Mouse (Mus musculus): Measurements from ENCODE around the gene Tbx2. TPM values are rescaled to one million over a fixed set of nuclear protein-coding genes. Genes with fewer than 3 reads are reported as not detected.

Tbx2 gene
- polyA plus RNA-seq, 1 experiment from 2014 or later, result 5.3 TPM

DNA sequence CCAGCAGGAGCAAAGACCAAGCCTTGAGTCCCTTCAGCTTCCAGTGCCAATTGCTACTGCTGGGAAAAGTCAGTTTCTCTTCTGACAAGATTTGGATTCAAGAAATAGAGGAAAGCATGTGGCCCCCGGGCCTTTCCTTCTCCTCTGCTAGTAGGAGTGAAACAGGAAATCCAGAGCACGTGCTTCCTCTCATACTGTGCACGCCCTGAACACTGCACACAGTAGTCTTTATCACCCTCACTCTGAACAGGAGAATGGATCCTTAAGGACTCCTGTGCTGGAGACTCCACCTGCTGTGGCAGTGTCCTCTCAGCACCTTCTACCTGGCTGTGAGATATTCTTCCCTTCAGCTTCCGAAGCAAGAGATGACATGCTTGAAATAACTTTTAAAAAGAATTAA is 21.1 kb upstream of the Tbx2 start:
- H3K4me3 ChIP-seq, result no peak overlapping the region
- H3K9ac ChIP-seq, result no peak overlapping the region
- no peak overlapping the region for H3K4me2 ChIP-seq (replicated peaks)
- H3K4me1 ChIP-seq, result peaks cover 14% of the 10 kb centered on the region
- H3K27me3 ChIP-seq (replicated peaks), result no peaks in the 10 kb centered on the region
- no peaks in the 10 kb centered on the region for H3K9me3 ChIP-seq
- H3K27ac ChIP-seq, result no peak overlapping the region
- no peak for ATAC-seq (ENCODE audit: low FRiP score, low read depth)
- no peaks in the 10 kb centered on the region for H3K36me3 ChIP-seq
- 79% methylated on average over 4 of the region's 4 CpGs for WGBS

DNA sequence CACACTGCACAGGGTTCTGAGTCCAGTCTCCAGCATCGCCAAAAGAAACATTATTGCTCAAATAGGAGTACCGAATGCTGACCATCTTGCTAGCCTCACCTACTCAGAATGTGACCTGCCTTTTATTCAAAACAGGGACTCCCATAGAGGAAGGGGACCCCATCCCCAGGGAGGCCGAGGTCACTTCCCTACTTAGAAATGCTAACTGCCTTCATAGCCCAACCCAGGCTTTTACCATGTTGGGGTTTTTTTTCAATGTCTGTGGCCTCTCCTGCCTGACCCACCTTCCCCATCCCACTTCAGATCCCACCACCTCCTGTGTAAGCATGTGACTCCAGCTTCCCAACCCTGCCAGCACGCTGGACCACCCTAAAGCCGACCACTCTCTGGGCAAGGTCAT is 20.7 kb upstream of the Tbx2 start:
- Histone ChIP-seq H3K4me2 (replicated peaks) (no peak overlapping the region), H3K4me1 (peaks cover 14% of the 10 kb centered on the region), H3K36me3 (no peaks in the 10 kb centered on the region), H3K27me3 (replicated peaks) (no peaks in the 10 kb centered on the region), H3K9me3 (no peaks in the 10 kb centered on the region), H3K27ac (no peak overlapping the region), H3K4me3 (no peak overlapping the region), H3K9ac (no peak overlapping the region)
- no peak for ATAC-seq (ENCODE audit: low FRiP score, low read depth)
- 88% methylated on average over 5 of the region's 5 CpGs for WGBS

DNA sequence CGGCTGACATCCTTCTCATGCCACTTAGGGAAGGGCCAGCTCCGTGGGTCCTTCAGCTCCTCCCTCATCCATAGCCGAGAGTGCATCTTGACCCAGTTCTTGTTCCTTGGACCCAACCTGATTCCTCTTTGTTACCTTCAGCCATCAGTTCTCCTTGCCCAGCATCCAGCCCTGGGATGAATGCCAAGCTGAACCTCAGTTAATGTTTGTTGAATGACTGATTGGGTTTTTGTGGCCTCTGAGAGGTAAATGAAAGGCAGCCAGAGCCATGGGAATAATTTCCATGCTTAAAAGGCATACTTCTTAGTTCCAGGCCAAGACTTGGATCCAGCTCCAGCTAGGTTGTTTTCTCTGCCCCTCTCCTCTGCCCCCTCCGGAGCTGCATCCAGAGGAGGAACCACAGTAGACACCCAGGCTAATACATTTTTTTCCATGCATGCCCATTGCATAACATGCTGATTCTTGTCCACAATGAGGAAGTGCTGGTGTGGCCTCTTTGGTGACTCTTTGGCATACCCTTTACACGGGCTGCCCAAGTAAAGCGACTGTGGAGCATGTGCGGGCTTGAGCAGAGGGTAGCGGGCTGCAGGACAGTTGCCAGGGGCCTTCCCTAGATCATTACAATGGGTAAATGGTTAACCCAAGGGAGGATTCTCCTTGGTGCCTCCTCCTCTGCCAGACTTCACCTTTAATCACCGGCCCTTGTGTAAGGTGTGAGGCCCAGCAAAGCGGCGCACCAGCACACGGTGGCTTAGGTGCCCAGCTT is 20.0 kb upstream of the Tbx2 start:
- no peaks in the 10 kb centered on the region for H3K27me3 ChIP-seq (replicated peaks)
- H3K4me1 ChIP-seq, result peaks cover 14% of the 10 kb centered on the region
- no peak overlapping the region for H3K9ac ChIP-seq
- no peak overlapping the region for H3K27ac ChIP-seq
- H3K36me3 ChIP-seq, result no peaks in the 10 kb centered on the region
- no peaks in the 10 kb centered on the region for H3K9me3 ChIP-seq
- H3K4me3 ChIP-seq, result no peak overlapping the region
- no peak overlapping the region for H3K4me2 ChIP-seq (replicated peaks)
- ATAC-seq (ENCODE audit: low FRiP score, low read depth), result no peak
- WGBS, result 87% methylated on average over 12 of the region's 12 CpGs

DNA sequence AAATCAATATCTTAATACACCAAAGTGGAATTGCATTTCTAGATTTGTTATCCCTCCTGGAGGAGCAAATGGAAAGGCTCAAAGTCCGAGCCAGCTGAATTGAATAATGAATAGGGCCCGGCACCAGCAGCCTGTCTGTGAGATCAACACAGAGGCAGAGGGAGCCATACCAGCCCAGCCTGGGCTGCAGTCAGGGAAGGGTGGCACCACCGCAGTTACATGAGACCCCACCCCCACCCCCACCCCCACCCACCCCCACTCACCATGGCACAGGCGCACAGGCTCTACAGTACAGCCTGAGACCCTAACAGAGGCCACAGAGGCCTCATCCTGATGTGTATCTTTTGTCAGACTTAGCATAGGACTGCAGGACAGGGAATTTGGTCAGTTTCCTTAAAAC is 17.7 kb upstream of the Tbx2 start:
- 45% methylated on average over 4 of the region's 4 CpGs for WGBS
- no peak for ATAC-seq (ENCODE audit: low FRiP score, low read depth)
- no peak overlapping the region for H3K9ac ChIP-seq
- H3K27ac ChIP-seq, result no peak overlapping the region
- H3K9me3 ChIP-seq, result no peaks in the 10 kb centered on the region
- peaks cover 16% of the 10 kb centered on the region for H3K4me1 ChIP-seq
- H3K4me2 ChIP-seq (replicated peaks), result no peak overlapping the region
- no peaks in the 10 kb centered on the region for H3K27me3 ChIP-seq (replicated peaks)
- no peak overlapping the region for H3K4me3 ChIP-seq
- H3K36me3 ChIP-seq, result no peaks in the 10 kb centered on the region

DNA sequence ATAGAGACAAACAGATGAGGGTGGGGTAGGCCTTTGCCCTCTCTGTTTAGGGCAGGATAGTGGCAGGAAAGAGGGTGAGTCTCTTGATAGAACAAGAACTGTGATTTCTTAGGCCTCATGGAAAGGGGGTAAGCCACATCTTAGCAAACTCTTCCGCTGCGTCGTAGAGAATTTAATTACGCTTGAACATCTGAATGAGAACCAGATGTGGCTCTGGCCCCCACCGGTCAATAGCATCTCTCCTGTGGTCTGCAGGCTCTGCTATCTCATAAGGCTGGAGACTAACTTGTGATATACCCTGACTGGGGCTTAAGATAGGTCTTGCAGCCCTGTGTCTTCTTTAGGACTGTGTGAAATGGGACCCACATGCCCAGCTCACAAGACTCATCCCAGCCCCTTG is 15.9 kb upstream of the Tbx2 start:
- H3K4me2 ChIP-seq (replicated peaks), result no peak overlapping the region
- 82% methylated on average over 5 of the region's 5 CpGs for WGBS
- H3K27me3 ChIP-seq (replicated peaks), result 0 out of 2 replicates have a peak, but pooled peaks cover 6% of the 10 kb centered on the region
- no peak for ATAC-seq (ENCODE audit: low FRiP score, low read depth)
- H3K36me3 ChIP-seq, result no peaks in the 10 kb centered on the region
- no peak overlapping the region for H3K27ac ChIP-seq
- H3K9me3 ChIP-seq, result no peaks in the 10 kb centered on the region
- H3K4me3 ChIP-seq, result no peak overlapping the region
- H3K9ac ChIP-seq, result no peak overlapping the region
- peaks cover 18% of the 10 kb centered on the region for H3K4me1 ChIP-seq

DNA sequence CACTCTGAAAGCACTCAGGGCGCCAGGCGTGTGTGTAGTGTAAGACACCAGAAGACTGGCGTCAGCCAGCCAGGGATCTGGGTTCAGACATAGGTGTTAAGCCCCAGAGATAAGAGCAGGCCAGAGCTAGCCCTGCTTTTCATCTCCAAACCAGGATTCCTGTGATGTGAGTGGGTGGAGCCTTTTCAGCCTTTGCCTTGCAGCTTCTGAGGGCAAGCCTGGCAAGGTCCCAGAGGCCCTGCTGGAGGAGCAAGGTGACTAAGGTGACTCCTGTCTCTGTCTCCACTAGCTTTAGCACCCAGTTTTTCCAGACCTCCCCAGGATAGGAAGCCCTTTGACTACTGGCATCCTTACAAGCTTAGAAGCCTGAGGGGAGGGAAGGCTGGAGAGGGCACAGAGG is 13.9 kb upstream of the Tbx2 start:
- WGBS, result 80% methylated on average over 3 of the region's 3 CpGs
- H3K27me3 ChIP-seq (replicated peaks), result 0 out of 2 replicates have a peak, but pooled peaks cover 6% of the 10 kb centered on the region
- no peak overlapping the region for H3K4me2 ChIP-seq (replicated peaks)
- no peak overlapping the region for H3K27ac ChIP-seq
- H3K36me3 ChIP-seq, result no peaks in the 10 kb centered on the region
- H3K4me1 ChIP-seq, result peaks cover 18% of the 10 kb centered on the region
- H3K9me3 ChIP-seq, result no peaks in the 10 kb centered on the region
- no peak for ATAC-seq (ENCODE audit: low FRiP score, low read depth)
- H3K4me3 ChIP-seq, result no peak overlapping the region
- no peak overlapping the region for H3K9ac ChIP-seq

DNA sequence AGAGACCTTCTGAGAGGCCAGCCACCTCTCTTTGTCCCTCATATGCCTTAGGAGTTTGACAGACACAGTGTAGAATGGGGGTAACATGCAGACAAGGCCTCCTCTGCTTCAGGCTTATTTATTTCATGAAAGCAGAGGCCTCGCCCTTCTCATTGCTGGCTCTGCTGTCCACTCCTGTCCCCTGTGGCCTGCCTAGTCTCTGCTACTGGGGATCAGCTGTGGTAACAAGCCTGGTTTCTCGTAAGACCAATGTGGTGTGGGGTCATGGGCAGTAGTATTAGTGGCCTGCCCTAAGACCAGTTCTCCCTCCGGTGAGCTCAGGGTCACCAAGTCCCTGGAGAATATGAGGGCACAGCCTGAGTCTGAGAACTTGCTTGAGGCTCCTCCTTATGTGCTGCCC is 11.4 kb upstream of the Tbx2 start:
- H3K4me1 ChIP-seq, result peaks cover 3% of the 10 kb centered on the region; the same call in 1 of the 2 replicates
- no peak for ATAC-seq (ENCODE audit: low FRiP score, low read depth)
- peaks cover 25% of the 10 kb centered on the region for H3K27me3 ChIP-seq (replicated peaks)
- no peak overlapping the region for H3K4me2 ChIP-seq (replicated peaks)
- no peaks in the 10 kb centered on the region for H3K36me3 ChIP-seq
- no peak overlapping the region for H3K9ac ChIP-seq
- H3K9me3 ChIP-seq, result no peaks in the 10 kb centered on the region
- no peak overlapping the region for H3K27ac ChIP-seq
- no peak overlapping the region for H3K4me3 ChIP-seq
- WGBS, result 86% methylated on average over 3 of the region's 3 CpGs

DNA sequence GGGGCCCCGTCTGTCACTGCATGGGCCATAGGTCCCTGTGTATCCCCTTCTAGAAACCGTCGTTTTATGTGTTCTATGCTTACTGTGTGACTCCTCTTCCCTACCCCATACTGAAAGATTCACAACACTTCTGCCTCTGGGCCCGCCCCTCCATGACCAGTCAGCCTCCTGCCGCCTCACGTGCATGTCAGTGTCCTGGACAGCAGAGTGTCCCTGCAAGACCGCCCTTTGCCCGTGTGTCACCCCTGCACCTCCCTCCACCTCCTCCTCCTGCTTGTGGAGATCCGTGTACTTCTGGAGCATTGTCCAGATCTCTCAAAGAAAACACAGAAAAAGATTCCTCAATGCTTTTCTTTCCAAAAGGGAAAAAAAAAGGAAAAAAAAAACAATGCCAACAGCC is 10.7 kb upstream of the Tbx2 start:
- ATAC-seq (ENCODE audit: low FRiP score, low read depth), result no peak

DNA sequence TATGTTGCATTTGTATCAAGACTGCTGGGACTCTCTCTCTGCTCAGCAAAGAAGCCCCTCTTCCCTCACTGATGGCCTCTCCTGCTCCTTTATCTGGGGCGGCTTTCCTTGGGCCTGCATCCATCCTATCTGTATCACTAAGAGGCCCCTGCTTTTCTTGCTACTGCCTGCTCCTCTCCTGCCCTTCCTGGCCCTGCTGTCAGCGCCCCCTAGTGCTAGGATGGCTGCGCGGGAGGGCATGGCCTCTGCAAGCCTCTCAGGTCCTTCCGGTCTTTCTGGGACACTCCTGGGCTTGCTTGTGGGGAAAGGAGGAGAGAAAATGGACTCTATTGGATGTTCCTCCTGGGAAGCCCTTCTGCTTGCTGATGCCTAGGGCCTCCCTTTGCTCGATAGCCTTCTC is 9.2 kb upstream of the Tbx2 start:
- Histone ChIP-seq H3K4me1 (peaks cover 9% of the 10 kb centered on the region), H3K4me2 (replicated peaks) (no peak overlapping the region), H3K9ac (no peak overlapping the region), H3K27me3 (replicated peaks) (peaks cover 47% of the 10 kb centered on the region), H3K9me3 (no peaks in the 10 kb centered on the region), H3K27ac (no peak overlapping the region), H3K4me3 (no peak overlapping the region), H3K36me3 (no peaks in the 10 kb centered on the region)
- no peak for ATAC-seq (ENCODE audit: low FRiP score, low read depth)
- WGBS, result 13% methylated on average over 6 of the region's 6 CpGs

More for the DNA sequence above, 10.7 kb upstream of the Tbx2 start:
- Histone ChIP-seq H3K9ac (no peak overlapping the region), H3K9me3 (no peaks in the 10 kb centered on the region), H3K4me1 (peaks cover 3% of the 10 kb centered on the region; the same call in 1 of the 2 replicates), H3K27me3 (replicated peaks) (peaks cover 32% of the 10 kb centered on the region), H3K36me3 (no peaks in the 10 kb centered on the region), H3K27ac (no peak overlapping the region), H3K4me2 (replicated peaks) (no peak overlapping the region), H3K4me3 (no peak overlapping the region)
- WGBS, result 78% methylated on average over 9 of the region's 9 CpGs

DNA sequence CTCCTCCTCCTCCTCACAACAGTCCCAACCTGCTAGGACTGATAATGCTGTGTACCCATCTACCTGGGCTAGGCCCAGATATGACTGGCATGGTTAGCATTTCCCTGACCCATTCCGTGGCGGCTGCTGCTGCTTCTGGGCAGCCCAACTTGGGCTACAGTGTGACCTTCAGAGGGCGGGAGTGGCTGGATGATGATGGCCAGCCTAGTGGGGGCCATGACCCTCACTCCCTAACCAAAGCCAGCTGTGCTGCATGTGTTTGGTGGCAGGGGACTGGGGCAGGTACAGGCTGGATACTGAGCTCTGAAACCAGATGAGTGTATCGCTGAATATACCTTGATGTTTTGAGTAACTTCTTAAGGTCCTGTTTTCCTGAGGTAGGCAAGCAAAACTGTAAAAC is 8.6 kb upstream of the Tbx2 start:
- Histone ChIP-seq H3K9me3 (no peaks in the 10 kb centered on the region), H3K4me1 (peaks cover 9% of the 10 kb centered on the region), H3K9ac (no peak overlapping the region), H3K4me2 (replicated peaks) (no peak overlapping the region), H3K36me3 (no peaks in the 10 kb centered on the region), H3K4me3 (no peak overlapping the region), H3K27me3 (replicated peaks) (peaks cover 53% of the 10 kb centered on the region), H3K27ac (no peak overlapping the region)
- no peak for ATAC-seq (ENCODE audit: low FRiP score, low read depth)
- WGBS, result 85% methylated on average over 4 of the region's 4 CpGs

DNA sequence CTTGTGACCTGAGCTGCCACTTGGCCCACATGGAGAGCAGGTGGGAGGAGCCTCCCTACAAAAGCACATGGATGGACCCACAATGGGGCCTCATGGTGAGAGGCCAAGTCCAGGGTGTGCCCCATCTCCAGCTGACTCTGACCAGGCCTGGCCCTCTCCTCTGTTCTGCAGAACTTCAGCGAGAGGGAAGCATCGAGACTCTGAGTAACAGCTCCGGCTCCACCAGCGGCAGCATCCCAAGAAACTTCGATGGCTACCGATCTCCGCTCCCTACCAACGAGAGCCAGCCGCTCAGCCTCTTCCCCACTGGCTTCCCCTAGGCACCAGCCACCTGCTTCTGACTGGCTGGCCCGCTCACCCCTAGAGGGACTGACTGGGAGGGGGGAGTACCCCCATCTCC is 7.3 kb upstream of the Tbx2 start:
- Histone ChIP-seq H3K4me1 (peaks cover 18% of the 10 kb centered on the region), H3K4me3 (no peak overlapping the region), H3K9ac (no peak overlapping the region), H3K9me3 (no peaks in the 10 kb centered on the region), H3K4me2 (replicated peaks) (no peak overlapping the region), H3K27ac (no peak overlapping the region), H3K27me3 (replicated peaks) (peaks cover 65% of the 10 kb centered on the region), H3K36me3 (no peaks in the 10 kb centered on the region)
- ATAC-seq (ENCODE audit: low FRiP score, low read depth), result no peak
- WGBS, result 64% methylated on average over 10 of the region's 10 CpGs

DNA sequence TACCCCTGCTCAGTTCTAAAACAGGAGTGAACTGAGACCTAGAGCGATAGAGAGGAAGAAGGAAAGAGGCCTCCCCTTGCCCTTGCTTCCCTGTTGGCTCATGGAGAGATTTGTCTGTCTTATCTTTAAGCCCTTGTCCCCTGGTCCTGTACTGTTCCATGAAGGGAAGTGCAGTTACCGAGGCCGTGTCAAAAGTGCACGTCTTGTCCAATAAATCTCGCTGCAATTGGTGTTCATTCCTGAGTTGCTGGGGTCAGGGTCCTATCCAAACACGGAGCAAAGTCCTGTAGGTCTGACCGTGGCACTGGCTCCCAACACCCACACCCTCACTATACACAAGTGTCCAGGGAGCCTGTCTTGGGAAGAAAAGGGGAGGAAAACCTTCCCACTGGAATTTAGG is 6.5 kb upstream of the Tbx2 start:
- Histone ChIP-seq H3K9ac (no peak overlapping the region), H3K4me3 (no peak overlapping the region), H3K9me3 (no peaks in the 10 kb centered on the region), H3K4me2 (replicated peaks) (no peak overlapping the region), H3K27ac (no peak overlapping the region), H3K4me1 (peaks cover 24% of the 10 kb centered on the region), H3K27me3 (replicated peaks) (peaks cover 67% of the 10 kb centered on the region), H3K36me3 (no peaks in the 10 kb centered on the region)
- 63% methylated on average over 7 of the region's 7 CpGs for WGBS
- ATAC-seq (ENCODE audit: low FRiP score, low read depth), result no peak

DNA sequence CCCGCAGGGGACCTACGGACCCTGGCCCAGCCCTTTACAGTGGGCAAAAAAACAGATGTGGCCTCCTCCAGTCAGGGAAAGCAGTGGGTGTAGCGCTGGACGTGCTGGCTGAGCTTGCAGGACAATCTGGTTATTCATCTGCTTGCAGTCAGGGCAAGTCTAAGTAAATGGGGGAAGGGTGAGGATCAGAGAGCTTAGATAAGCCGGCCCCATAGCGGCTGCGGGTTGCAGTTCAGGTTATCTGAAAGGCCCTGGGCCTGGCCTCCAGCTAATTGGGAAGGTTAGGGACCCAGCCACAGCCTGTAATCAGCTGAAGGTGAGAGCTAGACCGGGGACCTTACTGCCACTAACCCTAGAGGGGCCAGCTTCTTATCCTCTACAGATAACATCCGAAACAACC is 5.0 kb upstream of the Tbx2 start:
- Histone ChIP-seq H3K36me3 (no peaks in the 10 kb centered on the region), H3K4me2 (replicated peaks) (no peak overlapping the region), H3K4me3 (no peak overlapping the region), H3K4me1 (peaks cover 30% of the 10 kb centered on the region), H3K27ac (no peak overlapping the region), H3K9me3 (no peaks in the 10 kb centered on the region), H3K27me3 (replicated peaks) (peaks cover 82% of the 10 kb centered on the region), H3K9ac (no peak overlapping the region)
- ATAC-seq (ENCODE audit: low FRiP score, low read depth), result no peak
- 14% methylated on average over 9 of the region's 9 CpGs for WGBS
